Mouse (Mus musculus): ENCODE results near the gene Mob3a. TPM values are rescaled to one million over a fixed set of nuclear protein-coding genes. Genes with fewer than 3 reads are reported as not detected.
"Not testable (repeated sequence)": the region's sequence is repeated elsewhere in the genome, so short reads cannot be mapped to it uniquely, and the experiment has no call there.

Gene Mob3a
- polyA plus RNA-seq, 1 experiment from 2014 or later = 61.4 TPM

- Histone ChIP-seq H3K9me3 (replicated peaks; ENCODE audit: control insufficient read depth, low read length, poor library complexity, severe bottlenecking) (no peaks in the 10 kb centered on the region), H3K4me1 (ENCODE audit: control insufficient read depth, insufficient read depth, low read length) (peaks cover 26% of the 10 kb centered on the region), H3K27ac (ENCODE audit: low read length) (no peak overlapping the region), H3K27me3 (ENCODE audit: control insufficient read depth, insufficient read depth, low read depth, low read length) (no peaks in the 10 kb centered on the region), H3K4me2 (ENCODE audit: low read length) (peak overlapping the region; percentile 92), H3K36me3 (ENCODE audit: control insufficient read depth, insufficient read depth, low read length) (no peaks in the 10 kb centered on the region), H3K4me3 (ENCODE audit: low read depth, low read length) (no peak overlapping the region), H3K9ac (ENCODE audit: low read depth, low read length) (no peak overlapping the region)
- WGBS = 86% methylated on average over 6 of the region's 6 CpGs
- no peak for ATAC-seq
These were observed 46.9 kb downstream of the Mob3a start for GRCm38 (mm10) chr10:80654866-80655265.

- H3K4me3 ChIP-seq (ENCODE audit: low read depth, low read length) = no peak overlapping the region
- peaks cover 25% of the 10 kb centered on the region for H3K4me1 ChIP-seq (ENCODE audit: control insufficient read depth, insufficient read depth, low read length)
- no peaks in the 10 kb centered on the region for H3K27me3 ChIP-seq (ENCODE audit: control insufficient read depth, insufficient read depth, low read depth, low read length)
- no peak overlapping the region for H3K27ac ChIP-seq (ENCODE audit: low read length)
- H3K4me2 ChIP-seq (ENCODE audit: low read length) = no peak overlapping the region
- WGBS = 91% methylated on average over 6 of the region's 6 CpGs
- H3K9me3 ChIP-seq (replicated peaks; ENCODE audit: control insufficient read depth, low read length, poor library complexity, severe bottlenecking) = no peaks in the 10 kb centered on the region
- ATAC-seq = no peak
- no peak overlapping the region for H3K9ac ChIP-seq (ENCODE audit: low read depth, low read length)
- H3K36me3 ChIP-seq (ENCODE audit: control insufficient read depth, insufficient read depth, low read length) = peaks cover 1% of the 10 kb centered on the region; the same call in 1 of the 2 replicates
These were observed 48.5 kb downstream of the Mob3a start for GRCm38 (mm10) chr10:80653156-80653720.

GRCm38 (mm10) chr10:80650392-80650791, 51.4 kb downstream of the Mob3a start:
- no peak for ATAC-seq
- H3K36me3 ChIP-seq (ENCODE audit: control insufficient read depth, insufficient read depth, low read length) = peaks cover 20% of the 10 kb centered on the region
- H3K4me3 ChIP-seq (ENCODE audit: low read depth, low read length) = no peak overlapping the region
- H3K4me2 ChIP-seq (ENCODE audit: low read length) = no peak overlapping the region
- 91% methylated on average over 10 of the region's 10 CpGs for WGBS
- peaks cover 15% of the 10 kb centered on the region for H3K4me1 ChIP-seq (ENCODE audit: control insufficient read depth, insufficient read depth, low read length)
- no peaks in the 10 kb centered on the region for H3K9me3 ChIP-seq (replicated peaks; ENCODE audit: control insufficient read depth, low read length, poor library complexity, severe bottlenecking)
- H3K27me3 ChIP-seq (ENCODE audit: control insufficient read depth, insufficient read depth, low read depth, low read length) = no peaks in the 10 kb centered on the region
- no peak overlapping the region for H3K9ac ChIP-seq (ENCODE audit: low read depth, low read length)
- H3K27ac ChIP-seq (ENCODE audit: low read length) = no peak overlapping the region

GRCm38 (mm10) chr10:80649910-80650309, 51.9 kb downstream of the Mob3a start:
- H3K4me3 ChIP-seq (ENCODE audit: low read depth, low read length); H3K4me2 ChIP-seq (ENCODE audit: low read length); H3K9ac ChIP-seq (ENCODE audit: low read depth, low read length); ATAC-seq; H3K9me3 ChIP-seq (replicated peaks; ENCODE audit: control insufficient read depth, low read length, poor library complexity, severe bottlenecking); H3K27me3 ChIP-seq (ENCODE audit: control insufficient read depth, insufficient read depth, low read depth, low read length); H3K4me1 ChIP-seq (ENCODE audit: control insufficient read depth, insufficient read depth, low read length); H3K27ac ChIP-seq (ENCODE audit: low read length): not testable (repeated sequence)
- WGBS = 89% methylated on average over 6 of the region's 6 CpGs
- H3K36me3 ChIP-seq (ENCODE audit: control insufficient read depth, insufficient read depth, low read length) = peaks cover 25% of the 10 kb centered on the region

GRCm38 (mm10) chr10:80646936-80647335, 54.8 kb downstream of the Mob3a start:
- Histone ChIP-seq H3K4me2 (ENCODE audit: low read length) (no peak overlapping the region), H3K9ac (ENCODE audit: low read depth, low read length) (no peak overlapping the region), H3K36me3 (ENCODE audit: control insufficient read depth, insufficient read depth, low read length) (peaks cover 50% of the 10 kb centered on the region), H3K4me1 (ENCODE audit: control insufficient read depth, insufficient read depth, low read length) (no peaks in the 10 kb centered on the region), H3K27me3 (ENCODE audit: control insufficient read depth, insufficient read depth, low read depth, low read length) (no peaks in the 10 kb centered on the region), H3K4me3 (ENCODE audit: low read depth, low read length) (no peak overlapping the region), H3K9me3 (replicated peaks; ENCODE audit: control insufficient read depth, low read length, poor library complexity, severe bottlenecking) (no peaks in the 10 kb centered on the region), H3K27ac (ENCODE audit: low read length) (no peak overlapping the region)
- 96% methylated on average over 10 of the region's 10 CpGs for WGBS
- ATAC-seq = no peak

- no peak for ATAC-seq
- H3K4me1 ChIP-seq (ENCODE audit: control insufficient read depth, insufficient read depth, low read length) = no peaks in the 10 kb centered on the region
- H3K9me3 ChIP-seq (replicated peaks; ENCODE audit: control insufficient read depth, low read length, poor library complexity, severe bottlenecking) = no peaks in the 10 kb centered on the region
- no peaks in the 10 kb centered on the region for H3K27me3 ChIP-seq (ENCODE audit: control insufficient read depth, insufficient read depth, low read depth, low read length)
- H3K9ac ChIP-seq (ENCODE audit: low read depth, low read length) = no peak overlapping the region
- peaks cover 50% of the 10 kb centered on the region for H3K36me3 ChIP-seq (ENCODE audit: control insufficient read depth, insufficient read depth, low read length)
- no peak overlapping the region for H3K27ac ChIP-seq (ENCODE audit: low read length)
- 92% methylated on average over 6 of the region's 6 CpGs for WGBS
- H3K4me2 ChIP-seq (ENCODE audit: low read length) = no peak overlapping the region
- H3K4me3 ChIP-seq (ENCODE audit: low read depth, low read length) = no peak overlapping the region
These were observed 66.4 kb downstream of the Mob3a start for GRCm38 (mm10) chr10:80635345-80635744.

Other genes with a start within 250 kb of the Mob3a start
- 1.2 and 1.6 TPM in 2 replicates for gene Onecut3, start 207.1 kb downstream of the Mob3a start, polyA plus RNA-seq (2015; fragmentation: Nextera tagmentation; extraction: Ambion mirVana)
- 1.1 and 1.4 TPM in 2 replicates for gene Atp8b3, start 162.9 kb downstream of the Mob3a start, polyA plus RNA-seq (2015; fragmentation: Nextera tagmentation; extraction: Ambion mirVana)
- gene Rexo1, start 140.4 kb downstream of the Mob3a start, polyA plus RNA-seq (2015; fragmentation: Nextera tagmentation; extraction: Ambion mirVana) = 26.9 and 27.6 TPM in 2 replicates
- 4.9 and 5.5 TPM in 2 replicates for gene Klf16, start 124.7 kb downstream of the Mob3a start, polyA plus RNA-seq (2015; fragmentation: Nextera tagmentation; extraction: Ambion mirVana)
- 97.0 and 108 TPM in 2 replicates for gene Abhd17a, start 111.6 kb downstream of the Mob3a start, polyA plus RNA-seq (2015; fragmentation: Nextera tagmentation; extraction: Ambion mirVana)
- gene Scamp4, start 99.1 kb downstream of the Mob3a start, polyA plus RNA-seq (2015; fragmentation: Nextera tagmentation; extraction: Ambion mirVana) = 61.2 and 64.3 TPM in 2 replicates
- gene Adat3, start 99.1 kb downstream of the Mob3a start, polyA plus RNA-seq (2015; fragmentation: Nextera tagmentation; extraction: Ambion mirVana) = 4.5 and 6.2 TPM in 2 replicates
- gene Gm49322, start 96.0 kb downstream of the Mob3a start, polyA plus RNA-seq (2015; fragmentation: Nextera tagmentation; extraction: Ambion mirVana) = 3.0 and 4.0 TPM in 2 replicates
- gene Csnk1g2, start 79.1 kb downstream of the Mob3a start, polyA plus RNA-seq (2015; fragmentation: Nextera tagmentation; extraction: Ambion mirVana) = 79.9 and 96.8 TPM in 2 replicates
- 71.8 and 73.5 TPM in 2 replicates for gene Btbd2, start 44.9 kb downstream of the Mob3a start, polyA plus RNA-seq (2015; fragmentation: Nextera tagmentation; extraction: Ambion mirVana)
- gene Mknk2, start 23.9 kb downstream of the Mob3a start, polyA plus RNA-seq (2015; fragmentation: Nextera tagmentation; extraction: Ambion mirVana) = 43.7 and 49.1 TPM in 2 replicates
- gene Izumo4, start 207 bp upstream of the Mob3a start, polyA plus RNA-seq (2015; fragmentation: Nextera tagmentation; extraction: Ambion mirVana) = 44.9 and 49.5 TPM in 2 replicates
- gene Ap3d1, start 40.3 kb upstream of the Mob3a start, polyA plus RNA-seq (2015; fragmentation: Nextera tagmentation; extraction: Ambion mirVana) = 99.5 and 112 TPM in 2 replicates
- gene Dot1l, start 53.2 kb upstream of the Mob3a start, polyA plus RNA-seq (2015; fragmentation: Nextera tagmentation; extraction: Ambion mirVana) = 17.7 and 17.8 TPM in 2 replicates
- 57.8 and 60.6 TPM in 2 replicates for gene Sf3a2, start 96.2 kb upstream of the Mob3a start, polyA plus RNA-seq (2015; fragmentation: Nextera tagmentation; extraction: Ambion mirVana)
- 121 and 125 TPM in 2 replicates for gene Plekhj1, start 96.6 kb upstream of the Mob3a start, polyA plus RNA-seq (2015; fragmentation: Nextera tagmentation; extraction: Ambion mirVana)
- not detected in 2 replicates for gene Amh, start 103.3 kb upstream of the Mob3a start, polyA plus RNA-seq (2015; fragmentation: Nextera tagmentation; extraction: Ambion mirVana)
- gene Jsrp1, start 111.5 kb upstream of the Mob3a start, polyA plus RNA-seq (2015; fragmentation: Nextera tagmentation; extraction: Ambion mirVana) = 0.39 and 0.45 TPM in 2 replicates
- gene Oaz1, start 124.7 kb upstream of the Mob3a start, polyA plus RNA-seq (2015; fragmentation: Nextera tagmentation; extraction: Ambion mirVana) = 1,102 and 1,149 TPM in 2 replicates
- gene Lingo3, start 142.1 kb upstream of the Mob3a start, polyA plus RNA-seq (2015; fragmentation: Nextera tagmentation; extraction: Ambion mirVana) = 12.6 and 16.9 TPM in 2 replicates
- gene Lsm7, start 153.2 kb upstream of the Mob3a start, polyA plus RNA-seq (2015; fragmentation: Nextera tagmentation; extraction: Ambion mirVana) = 202 and 205 TPM in 2 replicates
- 82.4 and 84.1 TPM in 2 replicates for gene Sppl2b, start 153.3 kb upstream of the Mob3a start, polyA plus RNA-seq (2015; fragmentation: Nextera tagmentation; extraction: Ambion mirVana)
- 0.10 and 0.16 TPM in 2 replicates for gene Tmprss9, start 169.9 kb upstream of the Mob3a start, polyA plus RNA-seq (2015; fragmentation: Nextera tagmentation; extraction: Ambion mirVana)
- gene Timm13, start 199.0 kb upstream of the Mob3a start, polyA plus RNA-seq (2015; fragmentation: Nextera tagmentation; extraction: Ambion mirVana) = 297 and 316 TPM in 2 replicates
- gene Lmnb2, start 216.3 kb upstream of the Mob3a start, polyA plus RNA-seq (2015; fragmentation: Nextera tagmentation; extraction: Ambion mirVana) = 40.4 and 45.5 TPM in 2 replicates
- gene Gadd45b, start 228.1 kb upstream of the Mob3a start, polyA plus RNA-seq (2015; fragmentation: Nextera tagmentation; extraction: Ambion mirVana) = 6.4 and 7.1 TPM in 2 replicates